Mouse (Mus musculus): ENCODE data around the gene Crot. TPM values are rescaled to one million over a fixed set of nuclear protein-coding genes. Genes with fewer than 3 reads are reported as not detected.

Crot gene
- total and polyA plus RNA-seq, 3 experiments: 9.4 to 148 (median 9.8) TPM

GRCm38 (mm10) chr5:8970694-8971093 lies 26.4 kb downstream of the Crot start:
- Histone ChIP-seq H3K9ac (ENCODE audit: control insufficient read depth, low read depth, low read length, poor library complexity, severe bottlenecking) (no peak overlapping the region), H3K27me3 (ENCODE audit: control insufficient read depth in 1 of 2, insufficient read depth in 2 of 2, low read length in 2 of 2) (no peaks in the 10 kb centered on the region), H3K9me3 (replicated peaks; ENCODE audit: insufficient read depth, low read length) (no peaks in the 10 kb centered on the region), H3K4me1 (ENCODE audit: control insufficient read depth in 1 of 2, insufficient read depth in 2 of 2, low read length in 2 of 2) (no peaks in the 10 kb centered on the region), H3K79me2 (ENCODE audit: control insufficient read depth, insufficient read depth, low read length, poor library complexity) (no peaks in the 10 kb centered on the region), H3K36me3 (ENCODE audit: control insufficient read depth in 1 of 2, insufficient read depth in 2 of 2, low read length in 2 of 2) (peaks cover 0 to 17% of the 10 kb centered on the region in 2 experiments; a peak in 2 of 4 replicates), H3K27ac (ENCODE audit: control insufficient read depth, low read depth, low read length) (no peak overlapping the region), H3K4me3 (ENCODE audit: control insufficient read depth in 1 of 2, insufficient read depth in 1 of 2, low read depth in 2 of 2, low read length in 2 of 2) (no peak overlapping the region)
- DNase-seq (ENCODE audit: low read depth, low spot score): no peak
- TF ChIP-seq USF1 (IDR thresholded peaks at IDR 0.05; ENCODE audit: low read depth, low read length) (no peak), ZKSCAN1 (IDR thresholded peaks at IDR 0.05; ENCODE audit: low read depth, low read length) (no peak), MAZ (IDR thresholded peaks at IDR 0.05; ENCODE audit: low read depth, low read length) (no peak), MXI1 (IDR thresholded peaks at IDR 0.05; ENCODE audit: low read depth, low read length) (no peak), MAFK (IDR thresholded peaks at IDR 0.05; ENCODE audit: borderline replicate concordance, low read depth, low read length) (no peak), ZC3H11A (IDR thresholded peaks at IDR 0.05; ENCODE audit: low read depth, low read length) (no peak), NRF1 (IDR thresholded peaks at IDR 0.05; ENCODE audit: insufficient read depth, low read depth, low read length, poor library complexity, severe bottlenecking) (no peak), RCOR1 (IDR thresholded peaks at IDR 0.05; ENCODE audit: low read depth, low read length) (no peak), POLR2AphosphoS5 (IDR thresholded peaks at IDR 0.05; ENCODE audit: borderline replicate concordance, low read depth, low read length) (no peak), MEF2A (IDR thresholded peaks at IDR 0.05; ENCODE audit: extremely low read depth, insufficient replicate concordance, low read depth, low read length, poor library complexity, severe bottlenecking) (no peak), UBTF (IDR thresholded peaks at IDR 0.05; ENCODE audit: borderline replicate concordance, insufficient read depth, low read depth, low read length) (no peak), TBP (IDR thresholded peaks at IDR 0.05; ENCODE audit: low read depth, low read length) (no peak), MAX (IDR thresholded peaks at IDR 0.05; ENCODE audit: low read length) (no peak), ZMIZ1 (IDR thresholded peaks at IDR 0.05; ENCODE audit: low read depth, low read length) (no peak)

- TF ChIP-seq JUND (IDR thresholded peaks at IDR 0.05; ENCODE audit: low read depth, low read length): no peak
- no peak for TF ChIP-seq POLR2A (IDR thresholded peaks at IDR 0.05; ENCODE audit: control insufficient read depth in 1 of 2, insufficient read depth in 1 of 2, low read depth in 1 of 2, low read length in 2 of 2, poor library complexity in 1 of 2)
- TF ChIP-seq ZMIZ1 (IDR thresholded peaks at IDR 0.05; ENCODE audit: low read depth, low read length): no peak
- TF ChIP-seq USF1 (IDR thresholded peaks at IDR 0.05; ENCODE audit: low read depth, low read length): no peak
- no peak for TF ChIP-seq RAD21 (IDR thresholded peaks at IDR 0.05; ENCODE audit: low read depth, low read length)
- TF ChIP-seq POLR2AphosphoS2 (IDR thresholded peaks at IDR 0.05; ENCODE audit: low read length): no peak
- no peak for TF ChIP-seq GABPA (IDR thresholded peaks at IDR 0.05; ENCODE audit: low read depth, low read length)
- TF ChIP-seq TAL1 (IDR thresholded peaks at IDR 0.05; ENCODE audit: low read length): no peak
- TF ChIP-seq KAT2A (conservative IDR thresholded peaks at IDR 0.05; ENCODE audit: low read depth, low read length): no peak
- no peak for TF ChIP-seq MYB (IDR thresholded peaks at IDR 0.05; ENCODE audit: low read depth, low read length)
- TF ChIP-seq ZC3H11A (IDR thresholded peaks at IDR 0.05; ENCODE audit: low read depth, low read length): no peak
- no peak for TF ChIP-seq ELF1 (IDR thresholded peaks at IDR 0.05; ENCODE audit: low read depth, low read length)
- no peak for TF ChIP-seq MEF2A (IDR thresholded peaks at IDR 0.05; ENCODE audit: extremely low read depth, insufficient replicate concordance, low read depth, low read length, poor library complexity, severe bottlenecking)
- no peak for TF ChIP-seq MAX (IDR thresholded peaks at IDR 0.05; ENCODE audit: low read length)
- no peak for TF ChIP-seq NELFE (IDR thresholded peaks at IDR 0.05; ENCODE audit: low read depth, low read length)
- Histone ChIP-seq H3K79me2 (ENCODE audit: control insufficient read depth, insufficient read depth, low read length, poor library complexity) (no peaks in the 10 kb centered on the region), H3K27me3 (ENCODE audit: control insufficient read depth in 1 of 2, insufficient read depth in 2 of 2, low read length in 2 of 2) (no peaks in the 10 kb centered on the region), H3K4me3 (ENCODE audit: control insufficient read depth in 1 of 2, insufficient read depth in 1 of 2, low read depth in 2 of 2, low read length in 2 of 2) (no peak overlapping the region), H3K36me3 (ENCODE audit: control insufficient read depth in 1 of 2, insufficient read depth in 2 of 2, low read length in 2 of 2) (peaks cover 0 to 6% of the 10 kb centered on the region in 2 experiments; a peak in 2 of 4 replicates), H3K27ac (ENCODE audit: control insufficient read depth, low read depth, low read length) (no peak overlapping the region), H3K4me1 (ENCODE audit: control insufficient read depth in 1 of 2, insufficient read depth in 2 of 2, low read length in 2 of 2) (no peaks in the 10 kb centered on the region), H3K9ac (ENCODE audit: control insufficient read depth, low read depth, low read length, poor library complexity, severe bottlenecking) (no peak overlapping the region), H3K9me3 (replicated peaks; ENCODE audit: insufficient read depth, low read length) (no peaks in the 10 kb centered on the region)
- DNase-seq (ENCODE audit: low read depth, low spot score): no peak
Observed at GRCm38 (mm10) chr5:8964487-8964886, 32.6 kb downstream of the Crot start.

All from MEL (cell line).